Mouse (Mus musculus) limb, embryonic 14.5 days (tissue): ENCODE measurements around the gene Slfn8. TPM values are rescaled to one million over a fixed set of nuclear protein-coding genes. Genes with fewer than 3 reads are reported as not detected.

Source experiments
- ATAC-seq: fragments of 200-750 bp; cut with Nextera tagmentation; 2 replicates; pipeline ENCODE4 v1.8.0; 2017; ENCODE audit warnings: low read depth, moderate number of reproducible peaks, moderate TSS enrichment; ENCODE audit not compliant: low FRiP score
- DNase-seq: peaks from one replicate; pipeline ENCODE4 v3.0.0-alpha.2; 2015; ENCODE audit warnings: low spot score
- H3K27ac ChIP-seq: fragments of 300-500 bp; sonication (generic); replicated peaks from 2 replicates; pipeline ENCODE4 v1.5.1; 2014; ENCODE audit warnings: low read depth, mild to moderate bottlenecking, low read length, moderate library complexity, mixed read lengths
- H3K27me3 ChIP-seq: fragments of 300-500 bp; sonication (generic); 2 replicates; pipeline ENCODE4 v1.6.1; 2014; ENCODE audit warnings: low read length, mixed read lengths; ENCODE audit not compliant: control insufficient read depth, insufficient read depth
- H3K36me3 ChIP-seq: fragments of 300-500 bp; sonication (generic); 2 replicates; pipeline ENCODE4 v1.6.1; 2014; ENCODE audit warnings: mild to moderate bottlenecking, low read length, moderate library complexity, mixed read lengths; ENCODE audit not compliant: control insufficient read depth, insufficient read depth
- H3K4me1 ChIP-seq: fragments of 300-500 bp; sonication (generic); 2 replicates; pipeline ENCODE4 v1.6.1; 2014; ENCODE audit warnings: antibody characterized with exemption, low read length, mixed read lengths; ENCODE audit not compliant: control insufficient read depth, insufficient read depth
- H3K4me2 ChIP-seq: fragments of 300-500 bp; sonication (generic); replicated peaks from 2 replicates; pipeline ENCODE4 v1.6.1; 2014; ENCODE audit warnings: low read depth, mild to moderate bottlenecking, low read length, moderate library complexity; ENCODE audit not compliant: severe bottlenecking
- H3K4me3 ChIP-seq: fragments of 300-500 bp; sonication (generic); replicated peaks from 2 replicates; pipeline ENCODE4 v1.5.1; 2014; ENCODE audit warnings: low read length
- H3K9ac ChIP-seq: fragments of 300-500 bp; sonication (generic); 2 replicates; pipeline ENCODE4 v1.6.1; 2014; ENCODE audit warnings: mild to moderate bottlenecking, low read depth, low read length, moderate library complexity; ENCODE audit not compliant: severe bottlenecking
- H3K9me3 ChIP-seq: fragments of 300-500 bp; sonication (generic); 2 replicates; pipeline ENCODE4 v1.6.1; 2016; ENCODE audit warnings: low read length; ENCODE audit not compliant: control insufficient read depth
- POLR2A ChIP-seq: fragments of 200-500 bp; IDR thresholded peaks from 2 replicates; pipeline ENCODE4 v1.8.0; 2012; ENCODE audit warnings: inconsistent platforms, mild to moderate bottlenecking, moderate library complexity, borderline replicate concordance; ENCODE audit not compliant: insufficient read depth, insufficient read length; ENCODE audit errors: extremely low read depth
- WGBS: fragments of 180-500 bp; shearing (Covaris S2); extraction: QIAGEN DNeasy Blood & Tissue Kit; methylation state at CpG from one replicate; pipeline ENCODE4 v1.1.7; 2014; 5-methylcytosine and 5-hydroxymethylcytosine counted together
- polyA plus RNA-seq, 2 experiments: library from polyadenylated mRNA; depleted of rRNA in 1 of 2; stranded (reverse) in 1 of 2; unstranded in 1 of 2; fragments of >200 nt; fragmentation: Nextera tagmentation in 1 of 2; extraction: Ambion mirVana in 1 of 2; gene quantifications; 2 replicates each; pipeline versions ENCODE4 v1.2.1 to v1.2.3; 2012 to 2014

Slfn8 gene
- polyA plus RNA-seq, 2 experiments: 0.48 TPM

GRCm38 (mm10) chr11:82973916-82974315, 46.7 kb downstream of the Slfn8 start:
- ATAC-seq: no peak
- DNase-seq: no peak
- peaks cover 17% of the 10 kb centered on the region; the same call in 1 of the 2 replicates for H3K4me1 ChIP-seq
- H3K9ac ChIP-seq: no peak overlapping the region
- no peaks in the 10 kb centered on the region for H3K27me3 ChIP-seq
- no peak overlapping the region for H3K4me3 ChIP-seq
- 23% methylated on average over 5 of the region's 5 CpGs for WGBS
- H3K4me2 ChIP-seq: no peak overlapping the region
- H3K9me3 ChIP-seq: no peaks in the 10 kb centered on the region
- no peak for TF ChIP-seq POLR2A
- no peak overlapping the region for H3K27ac ChIP-seq
- H3K36me3 ChIP-seq: no peaks in the 10 kb centered on the region

DNA sequence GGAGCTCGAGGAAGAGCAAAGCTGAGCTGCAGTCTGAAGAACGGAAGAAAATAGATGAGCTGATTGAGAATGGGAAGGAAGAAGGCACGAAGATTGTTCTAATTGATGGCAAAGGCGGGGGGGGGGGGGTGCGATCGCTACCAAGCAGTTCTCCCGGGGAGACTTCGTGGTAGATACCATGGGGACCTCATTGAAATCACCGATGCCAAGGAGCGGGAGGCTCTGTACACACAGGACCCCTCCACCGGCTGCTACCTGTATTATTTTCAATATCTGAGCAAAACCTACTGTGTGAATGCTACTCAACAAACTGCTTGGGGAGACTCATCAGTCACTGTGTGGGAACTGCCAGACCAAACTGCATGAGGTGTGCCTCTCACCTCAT, 49.0 kb downstream of the Slfn8 start:
- H3K27ac ChIP-seq: no peak overlapping the region
- 70% methylated on average over 8 of the region's 11 CpGs for WGBS
- no peak for ATAC-seq
- H3K4me1 ChIP-seq: peaks cover 17% of the 10 kb centered on the region; the same call in 1 of the 2 replicates
- DNase-seq: no peak
- H3K36me3 ChIP-seq: no peaks in the 10 kb centered on the region
- no peak overlapping the region; the same call in 1 of the 2 replicates for H3K4me3 ChIP-seq
- H3K9ac ChIP-seq: peak overlapping the region; percentile 41; the same call in 1 of the 2 replicates
- no peaks in the 10 kb centered on the region for H3K27me3 ChIP-seq
- no peaks in the 10 kb centered on the region for H3K9me3 ChIP-seq
- TF ChIP-seq POLR2A: no peak
- peak overlapping the region; percentile 43 for H3K4me2 ChIP-seq

DNA sequence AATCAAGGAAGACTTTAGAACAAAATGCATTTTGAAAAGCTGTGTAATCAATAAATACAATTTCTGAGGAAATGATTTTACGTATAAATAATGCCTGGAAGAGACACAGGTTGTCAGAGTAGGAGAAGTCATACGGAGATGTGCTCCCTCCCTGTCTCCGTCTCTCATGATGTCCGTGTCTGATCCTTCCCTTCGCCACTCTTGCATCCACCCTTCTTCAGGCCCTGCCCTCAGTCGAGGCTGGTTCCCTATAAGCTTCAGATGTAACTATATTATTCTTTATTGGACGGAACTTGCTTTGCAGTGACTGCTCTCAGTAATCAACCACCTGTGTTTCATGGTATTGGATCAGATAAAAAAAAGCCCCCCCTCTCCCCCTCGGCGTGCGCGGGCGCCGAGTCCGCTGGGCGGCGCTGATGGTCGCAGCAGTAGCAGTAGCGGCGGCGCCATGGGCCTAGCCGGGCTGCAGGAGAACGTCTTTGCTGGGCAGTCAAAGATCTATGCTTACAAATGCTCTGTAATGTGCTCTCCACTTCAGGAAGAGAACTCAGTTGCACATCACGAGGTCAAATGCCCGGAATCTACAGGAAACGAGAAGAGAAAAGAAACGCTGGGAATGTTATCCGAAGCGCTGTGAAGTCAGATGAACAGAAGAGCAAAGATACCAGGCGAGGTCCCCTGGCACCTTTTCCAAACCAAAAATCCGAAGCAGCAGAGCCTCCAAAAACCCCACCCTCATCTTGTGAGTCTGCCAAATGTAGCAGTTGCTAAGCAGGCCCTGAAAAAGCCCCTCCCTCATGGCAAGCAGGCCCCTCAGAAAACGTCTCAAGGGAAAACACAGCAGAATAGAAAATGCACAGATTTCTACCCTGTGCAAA, 49.7 kb downstream of the Slfn8 start:
- 8% methylated on average over 31 of the region's 31 CpGs for WGBS
- Histone ChIP-seq H3K9ac (peak overlapping the region; percentile 41), H3K27me3 (no peaks in the 10 kb centered on the region), H3K9me3 (no peaks in the 10 kb centered on the region), H3K27ac (no peak overlapping the region), H3K36me3 (no peaks in the 10 kb centered on the region), H3K4me2 (peak overlapping the region; percentile 43), H3K4me1 (peaks cover 17% of the 10 kb centered on the region; the same call in 1 of the 2 replicates), H3K4me3 (peak overlapping the region; percentile 15)
- TF ChIP-seq POLR2A: no peak
- DNase-seq (peak; percentile 63), ATAC-seq (peak; percentile 70; the same call in 1 of the 2 replicates)

- Histone ChIP-seq H3K9me3 (no peaks in the 10 kb centered on the region), H3K36me3 (no peaks in the 10 kb centered on the region), H3K4me1 (no peaks in the 10 kb centered on the region), H3K4me2 (no peak overlapping the region), H3K27ac (no peak overlapping the region), H3K9ac (no peak overlapping the region), H3K27me3 (no peaks in the 10 kb centered on the region), H3K4me3 (no peak overlapping the region)
- WGBS: 85% methylated on average over 8 of the region's 8 CpGs
- TF ChIP-seq POLR2A: no peak
- DNase-seq (no peak), ATAC-seq (no peak)
These were observed 58.4 kb downstream of the Slfn8 start for GRCm38 (mm10) chr11:82962215-82962614.

DNA sequence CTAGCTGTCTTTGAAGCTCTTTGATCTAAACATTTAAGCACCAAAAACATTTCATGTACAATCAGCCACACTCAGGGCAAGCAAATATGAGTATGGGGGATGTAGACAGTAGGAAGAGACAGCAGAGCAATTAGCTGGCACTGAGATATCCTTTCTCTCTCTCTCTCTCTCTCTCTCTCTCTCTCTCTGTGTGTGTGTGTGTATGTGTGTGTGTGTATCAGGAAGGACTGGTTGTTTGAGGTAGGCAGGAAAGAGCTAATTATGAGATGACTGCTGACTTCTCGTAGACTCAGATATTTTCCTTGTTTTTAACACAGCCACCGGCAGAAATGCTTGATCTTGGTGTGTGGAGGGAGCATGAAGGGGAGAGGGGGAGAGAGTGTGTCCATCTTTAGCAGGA, 58.9 kb downstream of the Slfn8 start:
- H3K27ac ChIP-seq: no peak overlapping the region
- no peaks in the 10 kb centered on the region for H3K36me3 ChIP-seq
- H3K4me2 ChIP-seq: no peak overlapping the region
- no peak overlapping the region for H3K9ac ChIP-seq
- H3K4me3 ChIP-seq: no peak overlapping the region
- ATAC-seq (no peak), DNase-seq (no peak)
- no peaks in the 10 kb centered on the region for H3K4me1 ChIP-seq
- WGBS: 50% methylated on average over 2 of the region's 2 CpGs
- no peak for TF ChIP-seq POLR2A
- no peaks in the 10 kb centered on the region for H3K9me3 ChIP-seq
- no peaks in the 10 kb centered on the region for H3K27me3 ChIP-seq
